Mouse (Mus musculus) ES-Bruce4 (cell line): ENCODE data around the gene Lck.

ENCODE experiments used
- CTCF ChIP-seq: IDR thresholded peaks from one replicate; pipeline ENCODE4 v1.8.1; 2011; ENCODE audit warnings: low read depth, low read length
- EP300 ChIP-seq: IDR thresholded peaks from 2 replicates; pipeline ENCODE4 v1.6.1; 2011; ENCODE audit warnings: low read depth, low read length; ENCODE audit not compliant: insufficient read depth
- POLR2A ChIP-seq: IDR thresholded peaks from one replicate; pipeline ENCODE4 v1.8.1; 2011; ENCODE audit warnings: low read length; ENCODE audit not compliant: insufficient read depth

DNA sequence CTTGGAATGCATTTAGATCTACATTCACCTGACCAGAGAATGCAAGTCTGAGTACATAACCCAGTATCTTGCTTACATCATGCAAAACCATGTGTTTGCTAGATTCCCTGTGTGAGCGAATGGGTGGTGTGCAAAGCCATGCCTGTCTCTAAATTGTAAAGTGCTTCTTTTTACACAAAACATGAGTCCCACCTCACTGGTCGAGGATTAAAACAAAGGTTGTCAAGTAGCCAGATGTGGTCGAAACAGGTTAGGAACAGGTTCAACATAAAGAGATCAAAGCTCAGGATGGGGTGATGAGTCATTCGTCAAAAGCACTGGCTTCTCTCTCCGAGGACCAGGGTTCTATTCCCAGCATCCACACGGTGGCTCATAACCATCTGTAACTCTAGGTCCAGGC is 8.3 kb downstream of the Lck start:
- TF ChIP-seq CTCF (no peak), POLR2A (no peak), EP300 (no peak)
